Mouse (Mus musculus): ENCODE results near the gene Olfr994. TPM values are rescaled to one million over a fixed set of nuclear protein-coding genes. Genes with fewer than 3 reads are reported as not detected.

Olfr994 gene
- polyA plus RNA-seq (2015; fragmentation: Nextera tagmentation; extraction: Ambion mirVana): not detected in 2 replicates

- no peaks in the 10 kb centered on the region for H3K9me3 ChIP-seq (replicated peaks)
- H3K27ac ChIP-seq: no peak within 1 kb of the TSS
- H3K27me3 ChIP-seq: no peaks in the 10 kb centered on the region
- no peak within 1 kb of the TSS for H3K4me3 ChIP-seq (replicated peaks)
- H3K4me2 ChIP-seq: no peak within 1 kb of the TSS
- WGBS: 85% methylated on average over 3 of the region's 3 CpGs
- H3K4me1 ChIP-seq: no peaks in the 10 kb centered on the region
- H3K36me3 ChIP-seq: no peaks in the 10 kb centered on the region
- H3K9ac ChIP-seq: no peak within 1 kb of the TSS
- ATAC-seq (replicated peaks; ENCODE audit: low FRiP score): no peak
Measured at GRCm38 (mm10) chr2:85436351-85436750, at the start of gene Olfr994. Gene Olfr994 (minus strand): TSS chr2:85436451.

- Histone ChIP-seq H3K27me3 (no peaks in the 10 kb centered on the region), H3K27ac (no peak overlapping the region), H3K36me3 (no peaks in the 10 kb centered on the region), H3K4me1 (no peaks in the 10 kb centered on the region), H3K4me2 (no peak overlapping the region), H3K9ac (no peak overlapping the region), H3K9me3 (replicated peaks) (no peaks in the 10 kb centered on the region), H3K4me3 (replicated peaks) (no peak overlapping the region)
- ATAC-seq (replicated peaks; ENCODE audit: low FRiP score): no peak
- WGBS: 82% methylated on average over 3 of the region's 3 CpGs
Measured at GRCm38 (mm10) chr2:85466801-85467325, 30.6 kb upstream of the Olfr994 start.

- Histone ChIP-seq H3K4me3 (replicated peaks) (no peak within 1 kb of the TSS), H3K4me1 (no peaks in the 10 kb centered on the region), H3K27ac (no peak within 1 kb of the TSS), H3K4me2 (no peak within 1 kb of the TSS), H3K27me3 (no peaks in the 10 kb centered on the region), H3K36me3 (no peaks in the 10 kb centered on the region), H3K9me3 (replicated peaks) (no peaks in the 10 kb centered on the region), H3K9ac (no peak within 1 kb of the TSS)
- no peak for ATAC-seq (replicated peaks; ENCODE audit: low FRiP score)
- 30% methylated on average over 1 of the region's 1 CpGs for WGBS
Measured at GRCm38 (mm10) chr2:85443539-85443938, 7.3 kb upstream of the Olfr994 start, which contains the start of gene Olfr995. Gene Olfr995 (minus strand): TSS chr2:85443639.

GRCm38 (mm10) chr2:85442546-85442945 lies 6.3 kb upstream of the Olfr994 start:
- Histone ChIP-seq H3K4me2 (no peak overlapping the region), H3K27me3 (no peaks in the 10 kb centered on the region), H3K9ac (no peak overlapping the region), H3K27ac (no peak overlapping the region), H3K36me3 (no peaks in the 10 kb centered on the region), H3K4me1 (no peaks in the 10 kb centered on the region), H3K9me3 (replicated peaks) (no peaks in the 10 kb centered on the region), H3K4me3 (replicated peaks) (no peak overlapping the region)
- no peak for ATAC-seq (replicated peaks; ENCODE audit: low FRiP score)

- H3K36me3 ChIP-seq: no peaks in the 10 kb centered on the region
- no peak overlapping the region for H3K9ac ChIP-seq
- ATAC-seq (replicated peaks; ENCODE audit: low FRiP score): no peak
- H3K4me1 ChIP-seq: no peaks in the 10 kb centered on the region
- H3K4me2 ChIP-seq: no peak overlapping the region
- 85% methylated on average over 1 of the region's 1 CpGs for WGBS
- no peak overlapping the region for H3K27ac ChIP-seq
- no peaks in the 10 kb centered on the region for H3K27me3 ChIP-seq
- H3K4me3 ChIP-seq (replicated peaks): no peak overlapping the region
- H3K9me3 ChIP-seq (replicated peaks): no peaks in the 10 kb centered on the region
Measured at GRCm38 (mm10) chr2:85425893-85426292, 10.4 kb downstream of the Olfr994 start.

- no peak for ATAC-seq (replicated peaks; ENCODE audit: low FRiP score)
- Histone ChIP-seq H3K27ac (no peak within 1 kb of the TSS), H3K4me3 (replicated peaks) (no peak within 1 kb of the TSS), H3K9me3 (replicated peaks) (no peaks in the 10 kb centered on the region), H3K27me3 (no peaks in the 10 kb centered on the region), H3K4me1 (no peaks in the 10 kb centered on the region), H3K36me3 (no peaks in the 10 kb centered on the region), H3K9ac (no peak within 1 kb of the TSS), H3K4me2 (no peak within 1 kb of the TSS)
Measured at GRCm38 (mm10) chr2:85414777-85415176, 21.5 kb downstream of the Olfr994 start, which contains the start of gene Olfr993. Gene Olfr993 (minus strand): TSS chr2:85414877.

GRCm38 (mm10) chr2:85409369-85409768 lies 26.9 kb downstream of the Olfr994 start, which contains the start of gene Olfr992:
Gene Olfr992 (minus strand): TSS chr2:85409469.
- no peak for ATAC-seq (replicated peaks; ENCODE audit: low FRiP score)
- Histone ChIP-seq H3K27me3 (no peaks in the 10 kb centered on the region), H3K9me3 (replicated peaks) (no peaks in the 10 kb centered on the region), H3K4me1 (no peaks in the 10 kb centered on the region), H3K4me3 (replicated peaks) (no peak within 1 kb of the TSS), H3K27ac (no peak within 1 kb of the TSS), H3K36me3 (no peaks in the 10 kb centered on the region), H3K9ac (no peak within 1 kb of the TSS), H3K4me2 (no peak within 1 kb of the TSS)
- WGBS: 57% methylated on average over 2 of the region's 2 CpGs

Other genes with a start within 250 kb of the Olfr994 start
- gene Lrrc55, start 239.3 kb downstream of the Olfr994 start, polyA plus RNA-seq (2015; fragmentation: Nextera tagmentation; extraction: Ambion mirVana): 0.40 and 0.65 TPM in 2 replicates
- not detected in 2 replicates for gene Olfr987, start 97.1 kb downstream of the Olfr994 start, polyA plus RNA-seq (2015; fragmentation: Nextera tagmentation; extraction: Ambion mirVana)
- gene Olfr988, start 73.2 kb downstream of the Olfr994 start, polyA plus RNA-seq (2015; fragmentation: Nextera tagmentation; extraction: Ambion mirVana): not detected in 2 replicates
- gene Olfr992, start 27.0 kb downstream of the Olfr994 start, polyA plus RNA-seq (2015; fragmentation: Nextera tagmentation; extraction: Ambion mirVana): not detected in 2 replicates
- not detected in 2 replicates for gene Olfr993, start 21.6 kb downstream of the Olfr994 start, polyA plus RNA-seq (2015; fragmentation: Nextera tagmentation; extraction: Ambion mirVana)
- gene Olfr995, start 7.2 kb upstream of the Olfr994 start, polyA plus RNA-seq (2015; fragmentation: Nextera tagmentation; extraction: Ambion mirVana): not detected in 2 replicates
- 0.15 TPM in 1 of 2 replicates, not detected in the other for gene 4833423E24Rik, start 82.6 kb upstream of the Olfr994 start, polyA plus RNA-seq (2015; fragmentation: Nextera tagmentation; extraction: Ambion mirVana)
- gene Olfr996, start 142.8 kb upstream of the Olfr994 start, polyA plus RNA-seq (2015; fragmentation: Nextera tagmentation; extraction: Ambion mirVana): not detected in 2 replicates
- gene Olfr998, start 152.5 kb upstream of the Olfr994 start, polyA plus RNA-seq (2015; fragmentation: Nextera tagmentation; extraction: Ambion mirVana): not detected in 2 replicates
- gene Olfr1000, start 175.5 kb upstream of the Olfr994 start, polyA plus RNA-seq (2015; fragmentation: Nextera tagmentation; extraction: Ambion mirVana): not detected in 2 replicates
- not detected in 2 replicates for gene Olfr1002, start 214.3 kb upstream of the Olfr994 start, polyA plus RNA-seq (2015; fragmentation: Nextera tagmentation; extraction: Ambion mirVana)
- not detected in 2 replicates for gene Olfr154, start 228.0 kb upstream of the Olfr994 start, polyA plus RNA-seq (2015; fragmentation: Nextera tagmentation; extraction: Ambion mirVana)
- not detected in 2 replicates for gene Olfr1006, start 242.3 kb upstream of the Olfr994 start, polyA plus RNA-seq (2015; fragmentation: Nextera tagmentation; extraction: Ambion mirVana)